Mouse (Mus musculus) thymus, adult 2 months (tissue): ENCODE results near the gene Ptprs. TPM values are rescaled to one million over a fixed set of nuclear protein-coding genes. Genes with fewer than 3 reads are reported as not detected.

Experiments
- DNase-seq: peaks from one replicate; pipeline ENCODE4 v3.0.0; 2021
- H3K27ac ChIP-seq: fragments of 200-500 bp; 2 replicates; pipeline ENCODE4 v1.5.1; 2012; ENCODE audit warnings: low read length, control low read depth; ENCODE audit not compliant: control insufficient read depth, insufficient read depth
- H3K27me3 ChIP-seq: fragments of 200-500 bp; 2 replicates; pipeline ENCODE4 v1.6.1; 2012; ENCODE audit warnings: mild to moderate bottlenecking, low read length, moderate library complexity, mixed read lengths; ENCODE audit not compliant: control insufficient read depth, insufficient read depth
- H3K36me3 ChIP-seq: fragments of 200-500 bp; 2 replicates; pipeline ENCODE4 v1.6.1; 2012; ENCODE audit warnings: mild to moderate bottlenecking, low read length, moderate library complexity; ENCODE audit not compliant: control insufficient read depth, insufficient read depth
- H3K4me1 ChIP-seq: fragments of 200-500 bp; replicated peaks from 2 replicates; pipeline ENCODE4 v1.6.1; 2012; ENCODE audit warnings: low read length; ENCODE audit not compliant: control insufficient read depth, insufficient read depth
- H3K4me3 ChIP-seq: fragments of 200-500 bp; 2 replicates; pipeline ENCODE4 v1.5.1; 2012; ENCODE audit warnings: mild to moderate bottlenecking, low read length, control low read depth, moderate library complexity; ENCODE audit not compliant: control insufficient read depth, insufficient read depth
- CTCF ChIP-seq: fragments of 200-500 bp; IDR thresholded peaks from 2 replicates; pipeline ENCODE4 v1.5.1; 2012; ENCODE audit warnings: mild to moderate bottlenecking, control low read depth, low read length, moderate library complexity, borderline replicate concordance; ENCODE audit not compliant: control insufficient read depth, poor library complexity, insufficient read depth; ENCODE audit errors: extremely low read depth
- POLR2A ChIP-seq: fragments of 200-500 bp; IDR thresholded peaks from 2 replicates; pipeline ENCODE4 v1.6.1; 2012; ENCODE audit warnings: mild to moderate bottlenecking, low read length, control low read depth, moderate library complexity; ENCODE audit not compliant: control insufficient read depth, poor library complexity, insufficient read depth; ENCODE audit errors: extremely low read depth
- WGBS: fragments of 180-500 bp; shearing (Covaris S2); methylation state at CpG from one replicate; pipeline ENCODE4 v1.1.7; 2018; 5-methylcytosine and 5-hydroxymethylcytosine counted together
- polyA plus RNA-seq: library from polyadenylated mRNA; depleted of rRNA; stranded (reverse); fragments of >200 nt; gene quantifications from 2 replicates; pipeline ENCODE4 v1.2.3, GENCODE M21; 2012

Ptprs gene
- polyA plus RNA-seq, 1 experiment = 235 TPM

- peaks cover 4% of the 10 kb centered on the region; the same call in 1 of the 2 replicates for H3K36me3 ChIP-seq
- 89% methylated on average over 6 of the region's 6 CpGs for WGBS
Observed at GRCm38 (mm10) chr17:56379281-56379834, 96.9 kb downstream of the Ptprs start.

DNA sequence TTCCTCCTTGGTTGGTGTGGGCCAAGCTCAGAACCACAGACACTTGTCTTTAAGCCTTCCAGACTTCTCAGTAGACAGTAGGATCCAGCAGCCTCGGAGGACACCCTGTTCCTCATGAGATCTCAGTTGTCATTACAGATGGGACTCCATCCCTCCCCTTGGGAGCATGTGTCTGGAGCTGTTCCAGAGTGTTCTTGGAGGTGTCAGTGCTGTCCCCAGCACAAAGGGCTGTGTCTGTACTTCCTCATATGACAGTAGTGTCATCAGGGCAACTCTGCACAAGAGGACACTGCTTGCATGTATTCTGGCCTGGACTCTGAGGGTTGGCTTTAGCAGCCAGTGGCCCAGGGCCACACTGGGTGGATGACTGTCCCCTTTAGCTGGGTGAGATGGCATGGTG lies 101.4 kb downstream of the Ptprs start:
- Histone ChIP-seq H3K4me3 (no peak overlapping the region), H3K27ac (no peak overlapping the region), H3K27me3 (no peaks in the 10 kb centered on the region), H3K36me3 (peaks cover 4% of the 10 kb centered on the region; the same call in 1 of the 2 replicates), H3K4me1 (no peaks in the 10 kb centered on the region)
- WGBS = 95% methylated on average over 1 of the region's 1 CpGs
- TF ChIP-seq POLR2A = no peak
- no peak for TF ChIP-seq CTCF
- DNase-seq = no peak

More at GRCm38 (mm10) chr17:56379281-56379834, 96.9 kb downstream of the Ptprs start:
- no peak overlapping the region for H3K27ac ChIP-seq
- no peak for TF ChIP-seq CTCF
- no peak for TF ChIP-seq POLR2A
- H3K4me3 ChIP-seq = no peak overlapping the region
- no peak for DNase-seq
- H3K4me1 ChIP-seq = no peaks in the 10 kb centered on the region
- H3K27me3 ChIP-seq = no peaks in the 10 kb centered on the region

GRCm38 (mm10) chr17:56373136-56374034 lies 102.9 kb downstream of the Ptprs start:
- Histone ChIP-seq H3K4me1 (no peaks in the 10 kb centered on the region), H3K4me3 (no peak overlapping the region), H3K27ac (no peak overlapping the region), H3K36me3 (no peaks in the 10 kb centered on the region), H3K27me3 (no peaks in the 10 kb centered on the region)
- TF ChIP-seq CTCF = no peak
- TF ChIP-seq POLR2A = no peak
- WGBS = 97% methylated on average over 17 of the region's 17 CpGs
- DNase-seq = no peak

DNA sequence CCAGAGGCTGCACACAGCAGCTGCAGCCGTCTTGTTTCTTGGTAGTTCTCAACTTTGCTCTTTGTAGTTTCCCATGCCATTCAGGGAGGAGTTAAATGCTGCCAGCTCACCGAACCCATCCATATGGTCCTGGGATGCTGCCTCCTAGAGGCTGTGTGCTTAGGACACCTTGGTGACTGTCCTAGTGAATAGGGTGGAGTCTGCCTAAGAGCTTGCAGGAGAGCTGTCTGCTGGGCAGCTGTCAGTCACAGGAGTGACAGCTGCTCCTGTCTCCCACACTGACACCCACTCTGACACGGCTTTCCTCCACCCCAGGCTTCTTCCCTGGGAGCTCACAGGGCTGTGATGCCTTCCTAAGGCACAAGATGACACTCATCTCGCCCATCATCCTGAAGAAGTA lies 104.2 kb downstream of the Ptprs start:
- WGBS = 87% methylated on average over 4 of the region's 4 CpGs

DNA sequence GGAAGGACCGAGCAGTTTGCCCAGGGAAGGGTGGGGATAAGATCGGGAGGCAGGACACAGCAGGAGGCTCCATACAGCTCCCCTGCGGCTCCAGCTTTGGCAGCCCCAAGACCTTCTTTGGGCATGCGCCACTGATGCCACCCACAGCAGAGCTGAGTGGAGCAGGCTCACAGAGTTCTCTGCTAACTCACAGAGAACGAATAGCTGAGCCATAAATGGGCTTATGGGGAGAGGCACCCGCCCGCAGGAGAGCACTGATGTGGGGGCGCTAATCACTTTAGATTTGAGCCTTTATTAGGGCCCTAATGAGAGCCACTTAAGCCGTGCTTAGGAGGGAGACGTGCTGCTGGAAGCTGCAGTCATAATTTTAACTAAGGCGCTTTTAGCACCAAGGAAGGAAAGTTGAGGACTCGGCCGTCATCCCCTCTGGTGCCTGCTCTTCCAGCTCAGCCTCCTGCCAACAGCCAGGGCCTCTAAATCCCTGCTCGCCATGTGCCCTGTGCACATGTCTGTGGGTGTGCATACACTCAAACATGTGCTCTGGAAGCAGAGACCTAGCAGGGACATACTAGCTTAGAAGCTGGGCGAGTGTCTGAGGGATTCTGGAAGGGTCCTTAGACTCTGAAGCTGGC lies 105.1 kb downstream of the Ptprs start:
- Histone ChIP-seq H3K4me3 (no peak overlapping the region), H3K36me3 (no peaks in the 10 kb centered on the region), H3K27ac (no peak overlapping the region), H3K4me1 (no peaks in the 10 kb centered on the region), H3K27me3 (no peaks in the 10 kb centered on the region)
- DNase-seq = no peak
- 96% methylated on average over 15 of the region's 15 CpGs for WGBS
- no peak for TF ChIP-seq CTCF
- TF ChIP-seq POLR2A = no peak

More for the DNA sequence above, 104.2 kb downstream of the Ptprs start:
- DNase-seq = no peak
- Histone ChIP-seq H3K27ac (no peak overlapping the region), H3K4me3 (no peak overlapping the region), H3K4me1 (no peaks in the 10 kb centered on the region), H3K27me3 (no peaks in the 10 kb centered on the region), H3K36me3 (no peaks in the 10 kb centered on the region)
- TF ChIP-seq POLR2A (no peak), CTCF (no peak)

DNA sequence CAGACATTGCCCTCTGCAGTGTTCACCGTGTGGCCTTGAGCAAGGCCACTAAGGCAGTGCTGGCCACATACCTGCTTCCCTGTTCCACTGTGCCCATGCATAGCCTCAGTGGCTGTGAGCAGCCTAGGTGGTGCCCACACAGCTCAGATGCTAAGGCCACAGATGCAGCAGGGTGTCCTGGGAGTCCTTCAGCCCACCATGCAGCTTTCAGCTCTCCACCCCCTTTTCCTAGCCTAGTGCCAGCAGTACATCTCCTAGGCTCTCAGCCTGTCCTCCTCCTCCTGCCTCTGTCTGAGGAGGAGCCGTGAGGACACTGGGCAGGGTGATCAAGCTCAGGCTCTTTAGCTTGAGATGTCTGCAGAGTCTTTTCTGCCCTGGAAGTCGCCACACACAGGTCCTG lies 106.2 kb downstream of the Ptprs start:
- H3K36me3 ChIP-seq = no peaks in the 10 kb centered on the region
- no peak for TF ChIP-seq POLR2A
- no peak for TF ChIP-seq CTCF

More for the DNA sequence above, 106.2 kb downstream of the Ptprs start:
- H3K4me3 ChIP-seq = no peak overlapping the region
- no peaks in the 10 kb centered on the region for H3K4me1 ChIP-seq
- no peak for DNase-seq
- H3K27ac ChIP-seq = no peak overlapping the region
- H3K27me3 ChIP-seq = no peaks in the 10 kb centered on the region
- 99% methylated on average over 3 of the region's 3 CpGs for WGBS
